Mouse (Mus musculus) erythroblast, adult 5-6 weeks (primary cell): ENCODE measurements around the gene Farp1. TPM values are rescaled to one million over a fixed set of nuclear protein-coding genes. Genes with fewer than 3 reads are reported as not detected.

Experiments used
- ATAC-seq: replicated peaks from 2 replicates; pipeline ENCODE4 v1.8.0; 2016; ENCODE audit warnings: moderate number of reproducible peaks, mild to moderate bottlenecking, moderate TSS enrichment, inconsistent platforms; ENCODE audit not compliant: poor library complexity, low FRiP score, severe bottlenecking
- total RNA-seq, 2 experiments: library from RNA; stranded (forward) in 1 of 2; stranded (reverse) in 1 of 2; fragments of 150-400 nt in 1 of 2; fragments of 200-764, 138-1000 nt in 1 of 2; gene quantifications; 2 replicates each; pipeline versions ENCODE4 v1.2.3 to v1.2.4; 2015 to 2017; ENCODE audit warnings: low replicate concordance in 2 of 2

Gene Farp1
- total RNA-seq, 2 experiments from 2014 or later, result 0.58 to 1.5 TPM

DNA sequence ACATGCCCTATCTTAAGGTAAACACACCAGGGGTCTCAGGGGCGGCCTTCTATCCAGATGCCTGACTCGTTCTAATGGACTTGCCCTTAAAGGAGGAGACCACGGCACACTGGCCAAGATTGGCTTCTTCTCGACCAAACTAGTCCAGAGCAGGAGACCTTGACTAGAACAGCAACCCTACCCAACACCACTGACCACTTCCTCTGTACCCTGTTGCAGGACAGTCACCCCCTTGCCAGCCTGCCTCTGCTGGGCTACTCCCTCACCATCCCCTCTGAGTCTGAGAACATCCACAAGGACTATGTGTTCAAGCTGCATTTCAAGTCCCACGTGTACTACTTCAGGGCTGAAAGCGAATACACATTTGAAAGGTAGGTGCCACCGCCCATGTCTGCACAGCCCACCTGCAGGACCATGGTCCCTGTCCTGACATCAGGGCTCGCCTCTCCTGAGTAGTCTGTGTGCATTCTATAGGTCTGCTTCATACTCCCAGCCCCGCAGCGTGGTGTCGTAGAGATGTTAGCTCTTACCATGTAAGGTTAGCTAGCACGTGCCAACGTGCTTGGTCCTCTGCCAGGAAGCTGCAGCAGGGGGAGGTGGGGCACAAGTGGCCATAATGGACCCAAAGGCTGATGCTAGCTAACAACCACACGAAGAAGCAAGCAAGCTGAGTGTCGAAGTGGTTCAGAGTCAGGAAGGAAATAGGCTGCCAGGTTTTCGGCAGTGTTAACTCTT lies 245.8 kb downstream of the Farp1 start:
- no peak for ATAC-seq

DNA sequence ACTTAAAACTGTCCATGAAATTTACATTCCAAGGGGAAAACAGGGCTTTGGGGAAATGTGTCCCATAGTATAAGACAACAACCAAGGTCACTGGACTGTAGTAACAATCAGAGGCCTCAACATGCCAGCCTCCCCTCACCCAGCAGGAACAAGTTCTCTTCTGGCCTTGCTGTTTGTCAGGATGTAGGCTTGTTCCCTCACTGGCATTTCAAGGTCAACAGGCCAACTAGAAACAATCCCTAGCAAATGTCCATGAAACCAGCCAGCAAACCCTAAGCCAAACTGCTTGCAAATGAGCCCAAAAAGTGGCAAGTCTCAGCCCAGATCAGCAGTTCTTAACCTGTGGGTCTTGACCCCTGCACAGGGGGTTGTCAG lies 246.3 kb downstream of the Farp1 start:
- no peak for ATAC-seq

DNA sequence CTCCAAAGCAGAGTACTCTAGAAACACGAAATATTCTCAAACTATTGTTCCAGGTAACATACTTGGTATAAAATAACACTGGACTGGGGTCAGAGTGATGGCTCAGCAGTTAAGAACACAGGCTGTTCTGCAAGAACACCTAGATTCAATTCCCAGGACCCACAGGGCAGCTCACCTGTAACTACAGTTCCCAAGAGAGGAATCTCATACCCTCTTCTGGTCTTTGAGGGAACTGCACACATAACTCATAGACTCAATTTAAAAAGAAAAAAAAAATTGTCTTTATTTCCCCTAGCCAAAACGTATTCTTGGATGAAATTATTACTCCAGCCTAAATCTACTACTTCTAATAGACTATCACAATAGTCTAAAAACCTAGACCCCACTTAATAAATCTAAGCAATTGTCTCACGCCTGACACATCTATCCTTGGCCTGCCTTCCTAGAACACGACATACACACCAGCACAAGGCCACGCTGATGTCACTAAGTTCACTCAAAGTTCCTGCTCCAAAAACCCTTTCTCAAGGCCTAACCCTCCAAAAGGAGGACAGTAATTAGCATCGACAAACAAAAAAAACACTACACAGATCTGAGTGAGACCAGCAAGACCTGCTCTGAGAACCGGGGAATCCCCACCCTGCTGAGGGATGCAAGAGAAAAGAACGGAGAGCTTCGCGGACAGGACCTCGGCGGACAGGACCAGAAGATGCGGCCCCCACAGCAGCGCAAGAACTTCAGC lies 250.6 kb downstream of the Farp1 start:
- ATAC-seq, result no peak

DNA sequence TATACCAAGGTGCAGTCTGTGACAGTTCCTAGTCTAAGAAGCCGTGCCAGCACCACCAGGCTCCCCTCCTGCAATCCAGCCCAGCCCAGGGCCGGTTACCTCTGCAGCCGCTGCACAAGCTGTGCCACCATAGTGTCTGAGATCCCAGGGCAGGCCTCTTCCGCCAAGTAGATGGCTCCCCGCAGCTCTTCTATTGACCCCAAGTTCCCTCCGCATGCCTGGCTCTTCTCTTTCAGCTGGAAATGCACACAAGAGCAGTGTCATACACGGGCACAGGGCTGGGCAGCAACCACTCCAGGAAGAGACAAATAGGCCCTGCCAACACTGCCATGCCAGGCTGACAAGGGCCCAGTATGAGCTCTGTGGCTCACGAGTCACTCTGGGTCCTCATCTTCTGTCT lies 256.9 kb downstream of the Farp1 start:
- no peak for ATAC-seq

DNA sequence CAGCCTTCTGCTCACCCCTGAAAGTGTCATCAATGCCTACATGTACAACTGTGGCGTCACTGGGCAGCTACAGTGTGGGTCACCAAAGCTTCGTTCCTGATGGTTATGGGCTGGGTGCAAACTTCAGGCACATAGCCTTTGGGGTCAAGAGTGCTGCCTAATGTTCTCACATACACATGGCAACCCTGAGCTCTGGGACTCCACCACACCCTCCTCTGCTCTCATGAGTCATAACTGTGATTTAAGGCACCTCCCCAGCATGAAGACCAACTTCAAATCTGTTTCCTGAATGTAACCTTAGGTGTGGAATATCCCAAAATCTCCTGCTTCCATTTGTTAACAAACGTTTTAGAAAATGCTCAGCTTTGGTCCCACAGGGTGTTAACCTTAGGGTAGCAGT lies 257.4 kb downstream of the Farp1 start:
- ATAC-seq, result no peak

DNA sequence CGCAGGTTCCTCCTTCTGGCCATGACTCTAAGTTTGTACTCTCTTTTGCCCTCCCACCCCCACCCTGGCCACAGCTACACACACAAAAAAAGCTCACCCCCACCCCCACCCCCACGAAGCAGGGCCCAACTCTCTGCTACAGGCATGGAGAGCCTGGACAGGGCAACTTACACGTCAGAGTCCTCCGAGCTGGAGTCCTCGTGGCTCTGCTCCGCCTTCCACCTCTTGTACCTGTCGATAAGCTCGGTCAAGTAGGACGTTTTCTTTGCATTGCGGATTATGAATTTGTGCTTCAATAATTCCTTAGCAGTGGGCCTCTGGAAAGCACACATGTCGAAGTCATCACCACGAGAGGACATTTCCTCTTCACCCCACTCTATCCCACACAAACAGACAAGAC lies 259.5 kb downstream of the Farp1 start:
- ATAC-seq, result no peak

DNA sequence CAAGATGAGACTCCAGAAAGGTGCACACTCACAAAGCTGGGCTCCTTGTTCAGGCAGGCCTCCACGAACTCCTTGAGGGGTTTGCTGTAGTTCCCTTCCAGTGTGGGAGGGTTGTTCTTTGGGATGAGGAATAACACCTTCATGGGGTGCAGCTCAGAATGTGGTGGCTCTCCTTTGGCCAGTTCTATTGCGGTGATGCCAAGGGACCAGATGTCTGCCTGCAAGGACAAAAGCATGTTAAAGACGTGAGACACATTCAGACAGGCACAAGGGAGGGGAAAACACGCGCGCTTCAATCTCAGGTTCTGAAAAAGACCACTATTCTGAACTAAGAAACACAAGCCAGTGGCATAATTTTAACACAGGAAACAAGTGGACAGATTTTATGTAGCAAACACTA lies 262.1 kb downstream of the Farp1 start:
- ATAC-seq, result no peak

DNA sequence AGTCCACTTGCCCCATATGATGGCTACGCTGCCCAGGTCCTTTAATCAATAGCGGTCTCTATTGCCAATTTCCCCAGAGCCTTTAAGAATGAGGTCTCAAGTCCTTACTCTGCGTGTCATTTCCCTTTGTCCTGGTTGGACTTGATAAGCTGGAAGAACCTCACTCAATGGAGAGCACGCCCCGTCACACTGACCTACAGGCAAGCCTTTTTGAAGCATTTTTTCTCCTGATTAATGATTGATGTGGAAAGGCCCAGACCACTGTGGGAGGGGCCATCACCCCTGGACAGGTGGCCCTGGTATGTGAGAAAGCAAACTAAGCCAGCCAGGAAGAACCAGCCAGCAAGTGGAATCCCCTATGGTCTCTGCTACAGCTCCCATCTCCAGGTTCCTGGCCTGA lies 263.5 kb downstream of the Farp1 start:
- ATAC-seq, result no peak

DNA sequence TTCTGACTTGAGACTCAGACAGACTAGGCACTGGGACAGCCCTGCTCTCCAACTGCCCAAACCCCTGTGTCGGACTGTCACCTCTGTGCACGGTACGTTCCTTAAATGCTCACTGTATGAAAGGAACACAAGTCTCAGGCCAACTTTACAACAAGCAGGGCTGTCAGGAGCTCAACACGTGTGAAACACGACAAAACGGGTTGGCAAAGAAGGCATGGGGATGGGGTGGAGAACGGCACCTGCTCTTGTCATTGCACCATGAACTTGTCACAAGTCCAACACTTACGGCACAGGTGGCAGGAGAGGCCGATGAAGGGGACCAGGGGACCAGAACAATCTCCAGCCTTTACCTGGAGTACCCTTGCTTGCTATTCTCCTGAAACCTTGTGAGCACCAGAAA lies 264.1 kb downstream of the Farp1 start:
- ATAC-seq, result no peak; the same call in 1 of the 2 replicates

DNA sequence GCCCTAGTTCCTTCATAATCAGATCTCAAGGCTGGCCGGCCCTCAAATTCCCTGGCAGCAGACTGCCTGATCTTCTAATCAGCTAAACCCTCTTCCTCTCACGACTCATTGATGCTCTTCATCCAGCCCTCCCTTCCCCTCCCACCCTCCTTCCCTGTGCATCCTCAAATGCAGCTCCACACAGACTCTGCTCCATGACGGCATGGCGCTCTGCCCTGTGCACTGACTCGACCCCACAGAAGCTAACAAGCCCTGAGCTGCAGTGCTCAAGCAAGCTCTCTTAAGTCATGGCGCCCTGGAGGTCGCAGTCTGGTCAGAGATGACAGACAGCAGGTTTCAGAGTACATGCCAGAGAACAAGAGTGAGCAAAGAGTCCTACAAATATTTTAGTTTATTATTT lies 269.5 kb downstream of the Farp1 start:
- ATAC-seq, result no peak

DNA sequence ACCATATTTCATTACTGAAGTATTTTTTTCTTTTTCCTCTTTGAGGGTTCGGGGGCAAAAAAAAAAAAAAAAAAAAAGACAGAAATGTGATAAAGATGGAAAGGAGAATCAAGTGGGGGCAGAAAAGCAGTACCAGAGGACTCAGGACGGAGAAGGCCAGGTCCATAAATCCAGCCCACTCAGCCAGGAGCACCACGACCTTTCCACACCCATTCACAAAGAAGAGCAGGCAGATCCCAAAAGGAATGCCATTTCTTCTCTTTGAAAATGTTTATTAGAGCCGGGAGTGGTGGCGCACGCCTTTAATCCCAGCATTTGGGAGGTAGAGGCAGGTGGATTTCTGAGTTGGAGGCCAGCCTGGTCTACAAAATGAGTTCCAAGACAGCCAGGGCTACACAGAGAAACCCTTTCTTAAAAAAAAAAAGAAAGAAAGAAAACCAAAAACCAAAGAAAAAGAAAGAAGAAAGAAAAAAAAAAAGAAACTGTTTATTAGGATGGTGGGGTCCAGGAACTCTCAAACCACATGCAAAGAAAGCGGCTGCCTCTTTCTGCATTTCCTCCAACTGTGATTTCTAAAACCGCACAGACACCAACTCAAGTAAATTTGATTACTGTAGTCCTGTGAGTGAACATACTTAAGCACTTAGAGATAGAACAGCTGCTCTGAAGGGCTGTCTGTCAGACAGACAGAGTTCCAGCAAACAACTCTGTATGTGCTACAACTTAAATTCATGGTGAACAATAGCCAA lies 270.5 kb downstream of the Farp1 start:
- no peak for ATAC-seq

DNA sequence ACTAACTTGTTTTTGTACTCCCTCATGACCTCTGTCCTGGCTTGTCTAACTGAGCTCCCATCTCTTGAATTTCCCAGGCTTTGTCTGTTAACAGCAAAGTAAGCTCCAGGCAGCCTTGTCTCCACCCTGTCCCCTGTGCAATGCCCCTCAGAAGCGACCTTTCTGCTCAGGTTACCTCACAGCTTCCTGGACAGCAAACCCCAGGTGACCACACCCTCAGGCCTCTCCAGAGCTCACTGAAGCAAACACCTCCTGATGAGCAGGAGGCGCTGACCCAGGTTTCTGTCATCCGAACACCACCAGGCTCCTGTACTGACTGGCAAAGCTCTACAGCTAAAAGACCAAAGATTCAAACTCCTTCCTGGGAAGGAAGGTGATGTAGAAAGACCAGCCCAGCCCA lies 274.9 kb downstream of the Farp1 start:
- ATAC-seq, result no peak

DNA sequence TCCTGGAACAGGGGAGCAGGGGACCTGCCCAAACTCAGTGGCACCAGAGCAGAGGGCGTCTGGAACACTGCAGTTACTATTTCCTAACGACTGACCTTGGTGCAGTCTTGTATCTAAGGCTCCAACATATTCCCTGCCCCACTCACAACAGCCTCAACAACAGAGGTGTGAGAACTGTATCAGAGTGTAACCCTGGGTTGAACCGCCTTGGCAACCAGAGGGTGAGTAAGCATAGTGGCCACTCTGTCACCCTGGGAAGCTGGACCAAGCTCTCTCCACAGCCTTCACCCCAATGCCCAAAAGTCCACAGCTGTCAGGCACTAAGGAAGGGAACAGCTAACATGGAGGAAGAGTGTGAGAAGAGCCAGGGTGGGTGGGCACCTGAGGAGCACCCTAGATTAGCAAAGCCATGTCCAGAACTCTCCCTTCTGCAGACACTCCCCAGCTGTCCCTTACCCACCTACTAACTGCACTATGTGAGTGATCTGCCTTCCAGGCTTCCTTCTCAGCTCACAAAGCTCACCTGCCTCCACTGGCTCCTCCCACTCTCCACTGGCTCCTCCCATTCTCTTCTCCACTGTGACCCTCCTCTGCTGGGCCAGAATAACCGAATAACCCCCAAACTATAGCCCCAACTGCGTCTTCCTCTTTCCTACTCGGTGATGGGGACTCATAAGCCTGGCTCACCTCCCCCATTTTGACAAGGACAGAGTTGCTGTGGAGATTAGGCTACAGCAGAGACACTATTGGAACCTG lies 275.5 kb downstream of the Farp1 start:
- no peak for ATAC-seq

DNA sequence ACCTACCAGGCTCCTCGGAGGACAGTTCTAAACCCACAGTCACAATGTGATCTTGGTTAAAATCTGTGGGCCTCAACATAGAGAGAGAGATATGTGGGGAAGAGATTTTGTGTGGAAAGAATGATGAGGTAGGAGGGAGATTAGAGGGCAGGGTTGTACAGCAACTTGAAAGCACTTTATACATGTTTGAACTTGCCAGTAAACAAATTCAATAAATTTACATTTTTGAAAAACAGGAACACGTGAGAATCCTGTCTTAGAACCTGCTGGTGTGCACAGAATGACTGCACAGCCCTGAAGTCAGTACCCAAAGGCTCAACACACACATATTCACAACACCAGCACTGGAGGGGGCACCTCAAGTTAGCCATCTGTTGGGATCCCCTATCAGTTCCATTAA lies 276.1 kb downstream of the Farp1 start:
- ATAC-seq, result no peak

DNA sequence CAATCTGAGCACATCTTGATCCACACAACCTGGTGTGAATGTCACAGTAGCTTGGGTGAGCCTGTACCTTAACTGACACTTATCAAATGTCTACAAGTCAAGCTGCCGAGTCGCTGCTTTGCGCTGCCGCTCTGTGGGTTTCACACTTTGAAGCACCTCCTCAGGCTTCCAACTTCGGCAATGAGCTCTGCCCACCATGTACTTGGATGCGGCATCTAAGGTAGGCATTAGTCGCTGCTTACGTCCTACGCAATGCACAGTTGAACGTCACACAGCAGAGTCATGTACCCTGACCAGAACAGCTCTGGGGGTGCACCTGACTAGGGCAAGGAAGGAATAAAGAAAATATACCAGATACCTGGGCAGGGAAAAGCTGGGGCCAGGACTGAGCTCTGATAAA lies 278.3 kb downstream of the Farp1 start:
- ATAC-seq, result no peak

DNA sequence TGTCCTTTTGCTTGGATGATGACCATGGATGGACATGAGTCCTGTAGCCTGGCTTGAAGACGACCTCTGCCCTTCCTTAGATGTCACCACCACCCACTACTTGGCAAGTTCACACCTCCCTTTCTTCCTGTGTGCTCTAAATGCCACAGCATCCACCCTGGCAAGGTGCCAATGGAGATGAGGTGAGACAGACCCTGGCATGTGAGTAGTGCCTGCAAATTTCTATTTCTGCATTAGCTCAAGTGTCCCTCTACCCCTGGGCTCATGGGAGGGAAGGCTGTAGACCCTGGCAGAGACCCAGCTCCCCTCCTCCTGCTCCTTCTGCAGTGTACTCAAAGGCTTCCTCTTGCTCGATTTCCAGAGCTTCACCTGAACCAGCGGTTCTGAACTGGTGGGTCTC lies 279.9 kb downstream of the Farp1 start:
- ATAC-seq, result no peak

DNA sequence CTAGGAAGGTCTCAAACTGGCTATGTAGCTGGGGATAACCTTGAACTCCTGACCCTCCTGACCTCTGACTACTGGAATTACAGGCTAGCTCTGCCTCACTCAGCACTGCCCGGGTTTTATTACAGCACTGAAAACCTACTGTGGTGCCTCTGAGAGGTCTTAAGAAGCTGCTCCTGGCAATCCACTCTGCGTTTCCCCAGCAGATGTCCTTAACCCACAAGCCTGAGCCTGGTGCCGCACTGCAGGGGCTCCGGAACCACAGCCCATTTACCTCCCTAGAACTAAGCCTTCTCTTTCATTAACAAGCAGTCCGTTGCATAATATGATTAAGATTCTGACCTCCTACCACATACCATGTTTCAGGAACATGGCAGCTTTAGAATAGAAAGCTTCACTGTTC lies 281.1 kb downstream of the Farp1 start:
- ATAC-seq, result no peak

DNA sequence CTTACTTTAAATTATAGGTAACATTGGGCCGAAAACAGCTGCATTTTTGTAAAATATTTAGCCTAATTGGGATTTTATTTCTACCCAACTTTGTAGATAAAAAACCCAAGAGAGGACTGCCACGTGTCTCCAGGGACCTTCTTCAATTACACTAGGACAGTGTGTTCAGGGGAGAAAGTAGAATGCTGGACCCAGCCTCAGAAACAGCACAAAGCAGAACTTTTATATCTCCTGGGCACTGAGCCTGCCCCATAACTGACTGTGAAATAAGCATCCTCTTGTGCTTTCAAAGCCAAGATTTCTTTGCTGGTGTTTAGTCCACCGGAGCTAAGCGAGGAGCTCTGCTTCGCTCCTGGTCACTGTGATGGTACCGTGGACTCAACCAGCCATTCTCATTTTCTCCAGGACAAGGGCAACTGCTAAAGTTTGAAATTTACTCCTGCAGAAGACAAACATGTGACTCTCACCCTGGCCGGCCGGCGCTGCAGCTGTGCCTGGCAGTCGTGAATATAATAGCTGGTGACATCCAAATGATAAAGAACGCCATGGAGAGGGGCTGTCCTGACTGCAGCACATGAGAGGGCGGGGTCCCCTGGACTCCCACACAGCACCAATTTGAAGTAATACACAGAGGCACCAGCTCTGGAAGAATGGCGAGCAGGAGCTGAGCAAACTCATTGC lies 281.8 kb downstream of the Farp1 start:
- no peak for ATAC-seq

DNA sequence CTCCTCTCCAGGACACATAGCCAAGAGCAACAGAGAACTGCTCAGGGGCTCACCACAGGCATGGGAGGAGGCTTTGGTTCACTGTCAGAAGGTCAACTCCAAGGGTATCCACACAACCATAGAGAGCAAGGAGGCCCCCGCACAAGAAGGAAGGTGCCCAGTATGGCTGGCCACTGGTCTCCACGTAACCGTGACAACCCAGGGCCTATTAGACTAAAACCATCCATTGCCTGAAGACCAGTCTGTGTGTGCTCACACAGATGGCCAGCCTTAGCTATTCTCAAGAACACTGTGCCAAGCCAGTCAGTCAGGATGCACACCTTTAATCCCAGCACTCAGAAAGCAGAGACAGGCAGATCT lies 282.3 kb downstream of the Farp1 start:
- ATAC-seq, result no peak

DNA sequence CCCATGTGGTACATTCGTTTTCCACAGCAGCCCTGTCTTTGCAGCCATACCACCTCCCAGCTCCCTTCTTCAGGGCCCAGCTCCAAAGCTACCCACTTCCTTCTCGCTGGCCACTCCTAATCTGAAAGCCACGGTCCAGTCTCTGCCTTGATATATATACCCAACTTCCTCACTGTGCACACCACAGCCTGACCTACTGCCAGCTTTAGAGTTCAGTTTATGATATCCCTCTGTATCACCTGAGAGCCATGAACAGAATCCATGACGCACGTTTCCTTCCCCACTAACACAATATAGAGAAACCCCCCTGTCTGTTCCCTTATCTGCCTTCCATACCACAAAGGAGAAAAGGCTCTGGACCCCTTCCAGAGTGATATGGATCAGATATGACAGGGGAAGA lies 283.4 kb downstream of the Farp1 start:
- ATAC-seq, result no peak
